Mouse (Mus musculus) c-Kit-positive CD71-negative TER-119-negative erythroid progenitor cells, embryonic 14.5 days (primary cell): ENCODE results near the gene Ankrd6.

Experiments used
- DNase-seq: peaks from one replicate; pipeline ENCODE4 v3.0.0-alpha.2; 2013; ENCODE audit warnings: low read depth

Gene Ankrd6

DNA sequence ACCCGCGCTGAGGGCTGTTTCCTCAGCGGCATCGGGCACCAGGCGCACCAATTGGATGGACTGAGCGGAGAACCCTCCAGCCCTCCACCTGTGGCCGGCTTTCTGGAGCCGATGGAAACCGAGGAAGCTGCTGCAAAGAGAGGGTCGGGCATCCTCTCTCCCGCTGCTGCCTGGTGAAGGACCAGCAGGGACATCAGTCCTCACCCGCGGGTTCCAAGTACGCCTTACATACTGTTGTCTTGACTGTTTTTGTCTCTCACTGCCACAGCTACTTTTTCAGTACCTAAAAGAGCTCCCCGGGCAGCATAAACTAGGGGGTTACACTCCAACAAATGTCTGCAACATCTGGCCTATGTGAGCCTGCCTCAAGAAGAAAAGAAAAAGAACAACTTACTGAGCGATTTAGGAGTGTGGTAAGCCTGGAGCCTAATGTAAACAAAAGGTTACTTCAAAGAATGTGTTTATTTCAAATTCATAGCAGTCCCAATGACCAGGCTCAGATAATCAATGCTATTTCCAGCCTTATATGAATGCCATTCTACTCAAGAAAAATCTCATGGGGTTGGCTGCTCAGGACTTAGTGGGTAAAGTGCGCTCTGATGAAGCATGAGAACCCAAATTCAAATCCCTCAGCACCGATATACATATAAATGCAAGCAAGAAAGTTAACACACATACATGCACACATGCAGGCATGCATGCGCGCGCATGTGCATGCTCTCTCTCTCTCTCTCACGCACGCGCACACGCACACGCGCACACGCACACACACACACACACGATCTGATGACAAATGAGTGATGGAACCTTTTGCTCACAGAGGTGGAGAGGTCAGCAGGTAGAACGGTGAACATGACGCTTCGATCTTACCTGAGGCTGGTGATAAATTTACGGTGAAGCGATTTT lies 647 bp upstream of the Ankrd6 start:
- DNase-seq, result peak; percentile 7

- no peak for DNase-seq
Observed at GRCm38 (mm10) chr4:32948696-32949095, 1.9 kb downstream of the Ankrd6 start.

GRCm38 (mm10) chr4:32947631-32948030 lies 3.0 kb downstream of the Ankrd6 start:
- no peak for DNase-seq

- no peak for DNase-seq
Observed at GRCm38 (mm10) chr4:32940984-32941383, 9.7 kb downstream of the Ankrd6 start.

- no peak for DNase-seq
Observed at GRCm38 (mm10) chr4:32939964-32940363, 10.7 kb downstream of the Ankrd6 start.

- no peak for DNase-seq
Observed at GRCm38 (mm10) chr4:32939521-32939920, 11.1 kb downstream of the Ankrd6 start.

DNA sequence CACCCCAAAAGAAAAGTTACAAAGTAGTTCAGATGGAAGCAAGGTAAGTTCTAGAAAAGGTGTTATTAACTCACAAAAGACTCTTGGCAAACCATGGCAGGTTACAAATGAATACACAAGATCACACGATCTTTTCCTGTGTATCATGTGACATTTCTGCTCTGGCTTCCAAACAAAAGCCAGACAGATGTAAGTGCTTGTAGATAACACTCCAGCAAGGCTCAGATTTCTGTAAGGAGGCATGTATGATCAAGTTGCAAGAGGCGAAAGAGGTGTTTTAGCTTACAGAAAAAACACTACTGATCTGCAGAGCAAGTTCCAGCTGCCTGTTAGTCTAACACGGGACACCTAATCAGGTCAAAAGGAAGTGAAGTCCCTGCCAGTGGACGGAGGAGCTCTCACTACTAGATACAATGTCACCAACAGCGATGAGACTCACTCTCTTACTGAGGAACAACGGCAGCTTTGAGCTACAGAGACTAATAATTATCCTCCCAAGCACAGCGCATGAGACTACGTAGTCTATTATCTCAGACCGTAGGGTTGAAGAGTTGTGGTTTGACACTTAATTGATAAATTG lies 13.8 kb downstream of the Ankrd6 start:
- no peak for DNase-seq

DNA sequence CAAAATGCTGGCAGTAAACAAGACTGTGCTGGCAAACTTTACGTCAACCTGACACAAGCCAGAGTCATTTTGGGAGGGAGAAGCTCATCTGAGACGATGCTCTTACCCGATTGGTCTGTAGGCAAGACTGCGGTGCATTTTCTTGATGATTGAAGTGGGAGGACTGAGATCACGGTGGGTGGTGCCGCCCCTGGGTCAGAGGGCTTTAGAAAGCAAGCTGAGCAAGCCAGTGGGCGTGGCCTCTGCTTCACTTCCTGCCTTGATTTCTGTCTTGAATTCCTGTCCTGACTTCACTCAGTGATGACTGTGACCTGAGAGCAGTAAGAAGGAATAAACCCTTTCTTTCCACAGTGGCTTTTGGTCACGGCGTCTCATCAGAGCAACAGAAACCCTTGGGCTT lies 18.6 kb downstream of the Ankrd6 start:
- no peak for DNase-seq

GRCm38 (mm10) chr4:32929750-32930149 lies 20.9 kb downstream of the Ankrd6 start:
- no peak for DNase-seq

GRCm38 (mm10) chr4:32928692-32929448 lies 21.8 kb downstream of the Ankrd6 start:
- DNase-seq, result no peak

DNA sequence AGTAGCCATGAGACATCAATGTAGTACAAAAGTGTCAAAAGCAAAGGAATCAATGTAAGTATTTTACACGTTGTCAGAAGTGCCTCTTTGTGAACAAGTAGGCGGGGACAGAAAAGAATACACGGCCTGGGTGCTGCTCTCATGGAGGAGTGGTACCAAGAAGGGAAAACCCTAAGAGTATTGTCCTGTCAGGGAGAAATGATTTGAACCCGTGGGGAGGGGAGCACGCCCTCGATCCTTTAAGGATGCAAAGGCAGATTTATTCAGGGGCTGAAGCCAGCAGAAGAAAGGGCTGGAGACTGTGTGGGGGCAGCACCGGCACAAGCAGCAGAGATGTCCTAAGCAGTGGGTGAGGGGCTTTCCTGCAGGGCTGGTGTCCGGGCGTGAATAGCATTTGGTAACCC lies 26.7 kb downstream of the Ankrd6 start:
- no peak for DNase-seq

- no peak for DNase-seq
Observed at GRCm38 (mm10) chr4:32923436-32923835, 27.2 kb downstream of the Ankrd6 start.

DNA sequence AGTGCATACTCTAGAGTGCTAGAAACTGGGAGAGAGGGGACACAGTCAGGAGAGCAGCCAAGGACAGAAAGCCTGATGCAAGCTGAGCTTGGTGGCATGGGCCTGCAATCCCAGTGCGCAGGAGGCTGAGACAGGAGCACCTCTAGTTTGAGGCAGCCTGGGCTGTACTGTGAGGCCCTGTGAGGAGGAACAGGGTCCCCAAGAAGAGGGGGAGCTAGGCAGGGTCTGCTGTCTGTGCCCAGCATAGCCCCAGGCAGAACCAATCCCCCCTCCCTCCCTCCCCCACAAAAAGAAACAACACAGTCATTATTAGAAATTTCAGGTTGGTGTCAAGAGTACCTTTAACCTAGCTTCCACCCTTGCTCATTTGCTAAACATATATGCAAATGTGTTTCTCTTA lies 27.8 kb downstream of the Ankrd6 start:
- no peak for DNase-seq

DNA sequence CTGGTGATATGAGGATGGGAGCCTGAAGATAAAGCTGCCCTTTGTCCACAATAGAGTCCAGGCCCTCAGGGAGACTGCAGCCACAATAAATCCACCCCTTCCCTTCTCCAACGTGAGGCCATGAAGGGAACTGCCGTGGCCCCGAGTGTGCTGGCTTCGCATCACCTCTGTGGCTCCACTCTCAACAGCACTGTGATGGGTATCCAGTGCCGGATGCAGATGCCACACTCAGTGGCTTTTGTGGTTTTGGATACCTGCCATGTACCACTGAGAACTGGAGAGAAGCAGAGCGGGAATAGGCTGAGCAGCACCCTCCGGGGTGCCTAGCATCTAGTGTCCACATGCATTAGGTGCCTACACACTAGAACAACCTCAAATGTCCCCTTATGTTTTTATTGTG lies 29.8 kb downstream of the Ankrd6 start:
- DNase-seq, result no peak

DNA sequence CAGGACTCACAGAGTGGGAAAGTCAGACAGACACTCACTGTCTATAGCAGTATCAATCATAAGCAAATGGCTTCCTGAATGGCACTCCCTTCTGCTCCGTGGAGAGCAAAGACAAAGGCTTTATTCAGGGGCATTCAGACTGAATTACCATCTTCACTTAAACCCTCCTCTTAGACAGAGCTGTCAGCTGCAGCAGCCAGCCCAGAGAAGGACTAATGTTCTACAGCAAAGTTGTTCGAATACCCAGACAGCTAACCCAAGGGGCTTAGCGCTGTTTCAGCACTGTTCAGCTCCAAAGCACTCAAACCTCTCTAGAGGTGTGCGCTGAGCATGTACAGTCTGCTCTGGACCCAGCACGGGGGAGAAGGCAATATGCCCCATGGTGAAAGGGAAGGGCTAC lies 32.1 kb downstream of the Ankrd6 start:
- DNase-seq, result no peak

GRCm38 (mm10) chr4:32916689-32917385 lies 33.8 kb downstream of the Ankrd6 start:
- DNase-seq, result no peak

DNA sequence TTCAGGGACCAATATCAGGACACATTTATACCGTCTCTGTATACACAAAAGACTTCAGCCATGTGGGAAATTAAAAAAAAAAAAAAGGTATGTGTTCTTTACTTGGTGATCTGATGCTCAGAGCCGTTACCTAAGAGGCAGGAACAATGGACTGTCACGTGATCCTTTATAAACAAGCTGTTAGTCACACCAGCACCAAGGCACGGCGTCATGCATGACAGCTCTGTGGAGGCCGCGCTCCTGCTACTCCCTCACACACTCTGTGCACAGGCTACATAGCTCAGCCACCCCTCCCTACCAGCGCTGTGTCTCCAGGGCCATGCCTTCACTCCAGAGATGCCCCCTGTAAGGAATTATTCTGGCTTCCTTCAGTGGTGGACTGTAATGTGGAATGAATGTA lies 34.7 kb downstream of the Ankrd6 start:
- no peak for DNase-seq

DNA sequence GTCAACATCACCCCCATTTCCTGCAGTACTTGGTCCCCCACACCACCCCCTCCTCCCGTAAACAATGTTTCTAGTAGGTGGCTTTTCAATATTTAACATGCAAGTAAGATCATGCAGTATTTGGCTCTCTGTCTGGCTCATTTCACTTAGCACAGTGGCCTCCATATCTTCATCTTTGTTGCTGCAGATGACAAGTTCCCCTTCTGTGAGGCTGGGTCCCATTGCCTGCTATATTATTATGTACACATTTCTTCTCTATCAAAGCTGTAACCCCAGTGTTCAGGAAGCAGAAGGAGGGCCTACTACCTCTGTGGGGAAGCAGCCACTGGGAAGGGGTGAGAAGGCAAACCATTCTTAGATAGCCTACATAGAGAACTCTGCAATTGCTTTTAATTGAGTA lies 40.6 kb downstream of the Ankrd6 start:
- no peak for DNase-seq

GRCm38 (mm10) chr4:32909241-32909979 lies 41.2 kb downstream of the Ankrd6 start:
- DNase-seq, result peak; percentile 50

DNA sequence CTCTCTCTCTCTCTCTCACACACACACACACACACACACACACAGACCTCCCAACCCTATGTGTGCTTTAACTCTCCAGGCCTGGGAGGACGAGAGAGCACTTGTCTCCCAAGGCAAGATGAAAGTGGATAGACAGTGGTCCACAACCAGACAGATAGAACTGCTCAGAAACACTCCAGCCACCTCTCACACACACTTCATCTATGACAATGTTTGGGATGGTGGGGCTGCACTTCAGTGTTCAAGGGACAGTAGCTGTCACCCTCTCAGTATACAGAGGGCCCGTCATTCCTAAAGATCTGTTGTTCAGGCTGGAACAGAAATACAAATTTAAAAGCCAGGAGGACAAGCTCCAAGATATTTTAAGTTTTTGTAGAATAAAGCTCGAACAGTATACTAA lies 43.0 kb downstream of the Ankrd6 start:
- no peak for DNase-seq

DNA sequence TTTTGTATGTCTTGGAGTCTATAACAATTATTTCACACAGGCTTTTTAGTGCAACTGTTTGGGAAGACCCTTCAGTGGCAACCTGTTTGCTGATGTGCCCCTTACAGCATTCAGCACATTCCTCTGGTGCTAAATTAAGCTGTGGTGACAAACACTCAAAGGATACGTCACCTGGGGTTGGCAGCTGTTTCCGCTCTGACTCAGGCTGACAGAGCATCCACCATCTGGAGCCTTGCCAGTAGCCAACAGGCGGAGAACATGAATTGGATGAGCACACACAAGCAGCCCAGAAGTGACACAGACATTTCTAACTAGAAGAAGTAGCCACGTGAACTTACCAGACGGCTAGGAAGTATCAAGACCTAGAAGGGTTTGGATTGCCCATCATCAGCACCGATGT lies 44.0 kb downstream of the Ankrd6 start:
- DNase-seq, result peak; percentile 44

DNA sequence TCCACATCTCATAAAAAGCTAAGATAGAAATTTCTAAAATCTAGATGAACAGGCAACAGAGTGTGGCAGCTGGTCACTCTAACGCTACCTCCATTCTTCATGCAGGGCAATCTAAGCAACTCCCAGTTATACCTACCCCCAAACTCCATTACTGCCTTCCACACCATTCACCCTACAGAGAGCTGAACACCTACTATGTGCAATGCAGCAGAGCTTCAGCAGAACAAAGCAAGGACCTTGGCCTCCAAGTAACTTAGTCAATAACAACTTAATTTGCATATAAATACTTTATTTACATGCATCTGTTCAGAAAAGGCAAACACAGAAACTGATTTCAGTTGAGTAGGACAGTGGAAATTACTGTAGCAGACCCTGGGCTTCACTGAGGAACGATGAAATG lies 44.7 kb downstream of the Ankrd6 start:
- no peak for DNase-seq
